Mouse (Mus musculus): ENCODE results near the gene Syne1.

- TF ChIP-seq POLR2A (IDR thresholded peaks at IDR 0.05; ENCODE audit: insufficient read length, low read depth) (no peak), E2F4 (IDR thresholded peaks at IDR 0.05; ENCODE audit: insufficient read depth) (no peak), MAX (IDR thresholded peaks at IDR 0.05; ENCODE audit: low read depth) (no peak), USF1 (IDR thresholded peaks at IDR 0.05; ENCODE audit: low read depth) (no peak), CEBPB (IDR thresholded peaks at IDR 0.05; ENCODE audit: insufficient read depth, poor library complexity, severe bottlenecking) (no peak), REST (IDR thresholded peaks at IDR 0.05; ENCODE audit: insufficient read depth, insufficient read length) (no peak), MYOD1 (IDR thresholded peaks at IDR 0.05; ENCODE audit: control insufficient read depth in 1 of 3, insufficient read length in 2 of 3, low read depth in 2 of 3) (no peak), SRF (IDR thresholded peaks at IDR 0.05; ENCODE audit: control insufficient read depth, insufficient read length, low read depth) (no peak), TCF12 (IDR thresholded peaks at IDR 0.05; ENCODE audit: insufficient read depth, poor library complexity, severe bottlenecking) (no peak)
These were observed 484.2 kb downstream of the Syne1 start for GRCm38 (mm10) chr10:5067113-5067512.

Measured in myocyte (in vitro differentiated cells).